Mouse (Mus musculus) stomach, embryonic 15.5 days (tissue): ENCODE results near the gene Ddx5. TPM values are rescaled to one million over a fixed set of nuclear protein-coding genes. Genes with fewer than 3 reads are reported as not detected.
A peak's percentile ranks its signal among the peaks of the same experiment; 100 is the strongest.
"Not testable (repeated sequence)": the region's sequence is repeated elsewhere in the genome, so short reads cannot be mapped to it uniquely, and the experiment has no call there.

Experiments used
- ATAC-seq: fragments of 200-750 bp; cut with Nextera tagmentation; 2 replicates; pipeline ENCODE4 v1.8.0; 2017; ENCODE audit warnings: low read depth, moderate number of reproducible peaks, moderate TSS enrichment; ENCODE audit not compliant: insufficient read depth, low FRiP score
- H3K27ac ChIP-seq: fragments of 300-500 bp; sonication (generic); 2 replicates; pipeline ENCODE4 v1.5.1; 2015; ENCODE audit warnings: mild to moderate bottlenecking, inconsistent platforms
- H3K27me3 ChIP-seq: fragments of 300-500 bp; sonication (generic); replicated peaks from 2 replicates; pipeline ENCODE4 v1.6.1; 2015; ENCODE audit warnings: inconsistent platforms
- H3K36me3 ChIP-seq: fragments of 300-500 bp; sonication (generic); 2 replicates; pipeline ENCODE4 v1.6.1; 2015; ENCODE audit warnings: inconsistent platforms
- H3K4me1 ChIP-seq: fragments of 300-500 bp; sonication (generic); 2 replicates; pipeline ENCODE4 v1.6.1; 2015; ENCODE audit warnings: inconsistent platforms
- H3K4me2 ChIP-seq: fragments of 300-500 bp; sonication (generic); 2 replicates; pipeline ENCODE4 v1.6.1; 2015; ENCODE audit warnings: mild to moderate bottlenecking, inconsistent platforms
- H3K4me3 ChIP-seq: fragments of 300-500 bp; sonication (generic); replicated peaks from 2 replicates; pipeline ENCODE4 v1.5.1; 2015; ENCODE audit warnings: inconsistent platforms
- H3K9ac ChIP-seq: fragments of 300-500 bp; sonication (generic); 2 replicates; pipeline ENCODE4 v1.6.1; 2015; ENCODE audit warnings: inconsistent platforms
- H3K9me3 ChIP-seq: fragments of 300-500 bp; sonication (generic); 2 replicates; pipeline ENCODE4 v1.6.1; 2016; ENCODE audit warnings: inconsistent platforms
- WGBS: fragments of 180-500 bp; shearing (Covaris S2); methylation state at CpG from one replicate; pipeline ENCODE4 v1.1.7; 2015; 5-methylcytosine and 5-hydroxymethylcytosine counted together
- polyA plus RNA-seq: library from polyadenylated mRNA; unstranded; fragments of >200 nt; fragmentation: Nextera tagmentation; extraction: Ambion mirVana; gene quantifications from 2 replicates; pipeline ENCODE4 v1.2.1, GENCODE M21; 2015

Gene Ddx5
- polyA plus RNA-seq, 1 experiment from 2014 or later, result 295 TPM

GRCm38 (mm10) chr11:106753314-106753713, 35.7 kb downstream of the Ddx5 start:
- no peaks in the 10 kb centered on the region for H3K9me3 ChIP-seq
- no peak overlapping the region for H3K27ac ChIP-seq
- no peak overlapping the region for H3K9ac ChIP-seq
- H3K4me2 ChIP-seq, result no peak overlapping the region
- H3K4me1 ChIP-seq, result no peaks in the 10 kb centered on the region; the same call in 1 of the 2 replicates
- WGBS, result 76% methylated on average over 6 of the region's 6 CpGs
- ATAC-seq, result no peak
- H3K27me3 ChIP-seq, result no peaks in the 10 kb centered on the region
- no peak overlapping the region for H3K4me3 ChIP-seq
- no peaks in the 10 kb centered on the region for H3K36me3 ChIP-seq

- Histone ChIP-seq H3K4me3 (no peak overlapping the region), H3K4me2 (no peak overlapping the region), H3K27me3 (no peaks in the 10 kb centered on the region), H3K27ac (peak overlapping the region; percentile 13; the same call in 1 of the 2 replicates), H3K36me3 (no peaks in the 10 kb centered on the region), H3K4me1 (no peaks in the 10 kb centered on the region; the same call in 1 of the 2 replicates), H3K9me3 (no peaks in the 10 kb centered on the region), H3K9ac (no peak overlapping the region)
- 78% methylated on average over 7 of the region's 7 CpGs for WGBS
- no peak for ATAC-seq
Measured at GRCm38 (mm10) chr11:106752103-106752502, 36.9 kb downstream of the Ddx5 start.

GRCm38 (mm10) chr11:106751039-106752018, 37.7 kb downstream of the Ddx5 start, which contains the start of gene Milr1:
Gene Milr1 (plus strand): TSS chr11:106751226.
- H3K9me3 ChIP-seq, result no peaks in the 10 kb centered on the region
- ATAC-seq, result no peak
- H3K4me2 ChIP-seq, result no peak within 1 kb of the TSS
- 67% methylated on average over 17 of the region's 17 CpGs for WGBS
- no peaks in the 10 kb centered on the region for H3K36me3 ChIP-seq
- no peaks in the 10 kb centered on the region; the same call in 1 of the 2 replicates for H3K4me1 ChIP-seq
- no peak within 1 kb of the TSS for H3K4me3 ChIP-seq
- H3K27ac ChIP-seq, result peak within 1 kb of the TSS; percentile 13; the same call in 1 of the 2 replicates
- H3K27me3 ChIP-seq, result no peaks in the 10 kb centered on the region
- H3K9ac ChIP-seq, result no peak within 1 kb of the TSS

GRCm38 (mm10) chr11:106750121-106750751, 38.7 kb downstream of the Ddx5 start, which contains the start of gene Pecam1:
Gene Pecam1 (minus strand): TSS chr11:106750628.
- H3K9ac ChIP-seq, result no peak within 1 kb of the TSS
- H3K4me2 ChIP-seq, result no peak within 1 kb of the TSS
- no peak within 1 kb of the TSS for H3K4me3 ChIP-seq
- H3K36me3 ChIP-seq, result no peaks in the 10 kb centered on the region
- H3K27ac ChIP-seq, result no peak within 1 kb of the TSS
- ATAC-seq, result no peak
- H3K4me1 ChIP-seq, result no peaks in the 10 kb centered on the region; the same call in 1 of the 2 replicates
- 65% methylated on average over 13 of the region's 13 CpGs for WGBS
- H3K27me3 ChIP-seq, result no peaks in the 10 kb centered on the region
- H3K9me3 ChIP-seq, result no peaks in the 10 kb centered on the region

GRCm38 (mm10) chr11:106749557-106750120, 39.3 kb downstream of the Ddx5 start:
- ATAC-seq, H3K27me3 ChIP-seq, H3K4me2 ChIP-seq, H3K36me3 ChIP-seq, H3K9me3 ChIP-seq, H3K9ac ChIP-seq, H3K4me1 ChIP-seq, H3K4me3 ChIP-seq, H3K27ac ChIP-seq: not testable (repeated sequence)
- 95% methylated on average over 7 of the region's 7 CpGs for WGBS

GRCm38 (mm10) chr11:106744949-106745348, 44.0 kb downstream of the Ddx5 start:
- Histone ChIP-seq H3K4me1 (no peaks in the 10 kb centered on the region), H3K9me3 (no peaks in the 10 kb centered on the region), H3K4me2 (no peak overlapping the region), H3K36me3 (no peaks in the 10 kb centered on the region), H3K27me3 (no peaks in the 10 kb centered on the region), H3K4me3 (no peak overlapping the region), H3K9ac (no peak overlapping the region), H3K27ac (no peak overlapping the region)
- 96% methylated on average over 5 of the region's 5 CpGs for WGBS
- no peak for ATAC-seq

- Histone ChIP-seq H3K9me3 (no peaks in the 10 kb centered on the region), H3K4me2 (no peak overlapping the region), H3K4me3 (no peak overlapping the region), H3K36me3 (no peaks in the 10 kb centered on the region), H3K4me1 (no peaks in the 10 kb centered on the region), H3K27me3 (no peaks in the 10 kb centered on the region), H3K9ac (no peak overlapping the region), H3K27ac (no peak overlapping the region)
- WGBS, result 43% methylated on average over 6 of the region's 6 CpGs
- no peak for ATAC-seq
Measured at GRCm38 (mm10) chr11:106742388-106742841, 46.6 kb downstream of the Ddx5 start.

GRCm38 (mm10) chr11:106741826-106742225, 47.2 kb downstream of the Ddx5 start:
- no peak for ATAC-seq
- 86% methylated on average over 3 of the region's 3 CpGs for WGBS
- no peak overlapping the region for H3K9ac ChIP-seq
- no peaks in the 10 kb centered on the region for H3K9me3 ChIP-seq
- H3K4me2 ChIP-seq, result no peak overlapping the region
- H3K27me3 ChIP-seq, result no peaks in the 10 kb centered on the region
- no peak overlapping the region for H3K4me3 ChIP-seq
- H3K4me1 ChIP-seq, result no peaks in the 10 kb centered on the region
- H3K27ac ChIP-seq, result no peak overlapping the region
- no peaks in the 10 kb centered on the region for H3K36me3 ChIP-seq

- no peak overlapping the region for H3K4me2 ChIP-seq
- ATAC-seq, result no peak
- no peaks in the 10 kb centered on the region for H3K36me3 ChIP-seq
- no peaks in the 10 kb centered on the region; the same call in 1 of the 2 replicates for H3K4me1 ChIP-seq
- no peaks in the 10 kb centered on the region for H3K27me3 ChIP-seq
- 71% methylated on average over 6 of the region's 6 CpGs for WGBS
- H3K27ac ChIP-seq, result no peak overlapping the region
- no peak overlapping the region for H3K4me3 ChIP-seq
- no peaks in the 10 kb centered on the region for H3K9me3 ChIP-seq
- no peak overlapping the region for H3K9ac ChIP-seq
Measured at GRCm38 (mm10) chr11:106741232-106741631, 47.8 kb downstream of the Ddx5 start.

- H3K4me3 ChIP-seq, H3K9me3 ChIP-seq, H3K4me1 ChIP-seq, H3K4me2 ChIP-seq, ATAC-seq, H3K9ac ChIP-seq, H3K36me3 ChIP-seq, H3K27ac ChIP-seq, H3K27me3 ChIP-seq: not testable (repeated sequence)
- WGBS, result 83% methylated on average over 6 of the region's 8 CpGs
Measured at GRCm38 (mm10) chr11:106740724-106741123, 48.3 kb downstream of the Ddx5 start.

- H3K4me1 ChIP-seq, result no peaks in the 10 kb centered on the region; the same call in 1 of the 2 replicates
- no peak for ATAC-seq
- H3K4me2 ChIP-seq, result no peak overlapping the region
- no peaks in the 10 kb centered on the region for H3K27me3 ChIP-seq
- H3K4me3 ChIP-seq, result no peak overlapping the region
- no peak overlapping the region for H3K9ac ChIP-seq
- no peaks in the 10 kb centered on the region for H3K36me3 ChIP-seq
- H3K9me3 ChIP-seq, result no peaks in the 10 kb centered on the region
- WGBS, result 97% methylated on average over 2 of the region's 2 CpGs
- H3K27ac ChIP-seq, result no peak overlapping the region
Measured at GRCm38 (mm10) chr11:106739116-106739515, 49.9 kb downstream of the Ddx5 start.
